Mouse (Mus musculus) stomach, postnatal 0 days (tissue): ENCODE measurements around the gene P4htm.

Source experiments
- CTCF ChIP-seq: IDR thresholded peaks from 2 replicates; pipeline ENCODE4 v1.5.1; 2016; ENCODE audit warnings: antibody characterized with exemption, low read depth, mild to moderate bottlenecking, moderate library complexity
- EP300 ChIP-seq: optimal IDR thresholded peaks from 2 replicates; pipeline ENCODE3; 2016; ENCODE audit warnings: antibody characterized with exemption

DNA sequence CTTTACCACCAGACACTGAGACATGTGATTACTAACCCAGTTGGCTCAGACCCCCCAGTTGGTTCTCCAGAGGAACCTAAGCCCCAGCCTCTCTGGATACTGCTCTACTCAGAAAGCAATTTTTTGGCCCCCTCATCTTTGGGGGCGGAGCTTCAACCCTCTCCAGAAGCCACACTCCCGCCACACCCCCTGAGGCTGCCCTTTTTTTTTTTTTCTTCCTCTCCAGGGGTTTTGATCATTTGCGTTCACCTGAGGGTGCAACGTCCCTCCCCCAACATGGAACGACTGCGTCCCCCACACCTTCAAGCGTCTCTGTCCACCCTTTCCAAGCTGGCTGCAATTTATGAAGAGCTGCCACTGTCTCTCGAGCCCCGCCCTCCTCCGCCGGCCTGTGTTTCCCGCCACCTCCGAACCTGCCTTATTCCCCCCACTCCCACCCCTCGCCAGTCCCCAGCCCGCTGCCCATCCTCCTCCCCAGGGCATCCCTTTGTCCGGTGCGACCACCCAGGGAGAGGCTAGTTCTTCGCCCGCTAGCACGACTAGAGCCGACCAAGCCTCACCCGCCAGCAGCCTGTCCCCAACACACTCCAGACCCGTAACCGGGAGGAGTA lies 19.4 kb downstream of the P4htm start:
- no peak for TF ChIP-seq CTCF
- no peak for TF ChIP-seq EP300
